Mouse (Mus musculus) midbrain, embryonic 13.5 days (tissue): ENCODE measurements at regions not wholly inside any gene's neighbourhood (a gene's known extent, or its start where the extent isn't known, plus 50 kb on each side); places are given as distances from the start of the nearest gene placed in this dataset.

Experiments
- ATAC-seq: fragments of 200-750 bp; cut with Nextera tagmentation; 2 replicates; pipeline ENCODE4 v1.8.0; 2017; ENCODE audit warnings: mild to moderate bottlenecking, moderate TSS enrichment, moderate library complexity
- H3K27ac ChIP-seq: fragments of 300-500 bp; sonication (generic); 2 replicates; pipeline ENCODE4 v1.5.1; 2015; ENCODE audit warnings: inconsistent platforms, mild to moderate bottlenecking, moderate library complexity
- H3K27me3 ChIP-seq: fragments of 300-500 bp; sonication (generic); 2 replicates; pipeline ENCODE4 v1.6.1; 2015; ENCODE audit warnings: mild to moderate bottlenecking, inconsistent platforms
- H3K36me3 ChIP-seq: fragments of 300-500 bp; sonication (generic); 2 replicates; pipeline ENCODE4 v1.6.1; 2015; ENCODE audit warnings: mild to moderate bottlenecking, inconsistent platforms
- H3K4me1 ChIP-seq: fragments of 300-500 bp; sonication (generic); replicated peaks from 2 replicates; pipeline ENCODE4 v1.6.1; 2015; ENCODE audit warnings: inconsistent platforms
- H3K4me2 ChIP-seq: fragments of 300-500 bp; sonication (generic); replicated peaks from 2 replicates; pipeline ENCODE4 v1.6.1; 2015; ENCODE audit warnings: moderate library complexity, mild to moderate bottlenecking, inconsistent platforms
- H3K4me3 ChIP-seq: fragments of 300-500 bp; sonication (generic); replicated peaks from 2 replicates; pipeline ENCODE4 v1.5.1; 2015; ENCODE audit warnings: mild to moderate bottlenecking, inconsistent platforms
- H3K9ac ChIP-seq: fragments of 300-500 bp; sonication (generic); replicated peaks from 2 replicates; pipeline ENCODE4 v1.6.1; 2015; ENCODE audit warnings: mild to moderate bottlenecking, inconsistent platforms
- H3K9me3 ChIP-seq: fragments of 300-500 bp; sonication (generic); 2 replicates; pipeline ENCODE4 v1.6.1; 2016; ENCODE audit warnings: mild to moderate bottlenecking, inconsistent platforms
- WGBS: fragments of 180-500 bp; shearing (Covaris S2); methylation state at CpG from one replicate; pipeline ENCODE4 v1.1.7; 2015; 5-methylcytosine and 5-hydroxymethylcytosine counted together

- no peak overlapping the region for H3K9ac ChIP-seq
- WGBS, result 67% methylated on average over 9 of the region's 9 CpGs
- H3K4me1 ChIP-seq, result peaks cover 25% of the 10 kb centered on the region
- no peak for ATAC-seq
- H3K9me3 ChIP-seq, result no peaks in the 10 kb centered on the region
- H3K27ac ChIP-seq, result no peak overlapping the region
- no peak overlapping the region for H3K4me3 ChIP-seq
- no peaks in the 10 kb centered on the region for H3K36me3 ChIP-seq
- no peaks in the 10 kb centered on the region for H3K27me3 ChIP-seq
- no peak overlapping the region for H3K4me2 ChIP-seq
Observed at GRCm38 (mm10) chr9:43387397-43387796, 76.7 kb downstream of the Trim29 start.

- Histone ChIP-seq H3K36me3 (no peaks in the 10 kb centered on the region), H3K9ac (no peak overlapping the region), H3K9me3 (no peaks in the 10 kb centered on the region), H3K27ac (peak overlapping the region; percentile 47), H3K4me3 (no peak overlapping the region), H3K4me2 (no peak overlapping the region), H3K4me1 (peaks cover 15% of the 10 kb centered on the region), H3K27me3 (no peaks in the 10 kb centered on the region)
- ATAC-seq, result peak; percentile 85
- WGBS, result 8% methylated on average over 9 of the region's 9 CpGs
Observed at GRCm38 (mm10) chr9:43389491-43390083, 78.9 kb downstream of the Trim29 start.

- 84% methylated on average over 6 of the region's 6 CpGs for WGBS
- H3K27me3 ChIP-seq, result no peaks in the 10 kb centered on the region
- ATAC-seq, result no peak
Observed at GRCm38 (mm10) chr9:43392467-43393064, 81.9 kb downstream of the Trim29 start.

GRCm38 (mm10) chr9:43394204-43394603 lies 83.6 kb downstream of the Trim29 start:
- H3K36me3 ChIP-seq, result no peaks in the 10 kb centered on the region
- no peak overlapping the region for H3K27ac ChIP-seq
- no peak overlapping the region for H3K4me3 ChIP-seq
- no peaks in the 10 kb centered on the region for H3K9me3 ChIP-seq
- no peak overlapping the region for H3K9ac ChIP-seq
- WGBS, result 36% methylated on average over 5 of the region's 5 CpGs
- peaks cover 10% of the 10 kb centered on the region for H3K4me1 ChIP-seq
- no peak overlapping the region for H3K4me2 ChIP-seq
- H3K27me3 ChIP-seq, result no peaks in the 10 kb centered on the region
- no peak; the same call in 1 of the 2 replicates for ATAC-seq

More at GRCm38 (mm10) chr9:43392467-43393064, 81.9 kb downstream of the Trim29 start:
- Histone ChIP-seq H3K27ac (no peak overlapping the region), H3K9me3 (no peaks in the 10 kb centered on the region), H3K4me3 (no peak overlapping the region), H3K4me2 (no peak overlapping the region), H3K9ac (no peak overlapping the region), H3K4me1 (peaks cover 13% of the 10 kb centered on the region), H3K36me3 (no peaks in the 10 kb centered on the region)

- Histone ChIP-seq H3K4me2 (no peak overlapping the region), H3K9ac (no peak overlapping the region), H3K36me3 (no peaks in the 10 kb centered on the region), H3K9me3 (no peaks in the 10 kb centered on the region), H3K27me3 (no peaks in the 10 kb centered on the region), H3K4me1 (peaks cover under 1% of the 10 kb centered on the region), H3K27ac (no peak overlapping the region), H3K4me3 (no peak overlapping the region)
- no peak for ATAC-seq
- WGBS, result 37% methylated on average over 5 of the region's 5 CpGs
Observed at GRCm38 (mm10) chr9:43395209-43395608, 84.6 kb downstream of the Trim29 start.

GRCm38 (mm10) chr9:43396566-43396965 lies 85.9 kb downstream of the Trim29 start:
- ATAC-seq, result no peak
- H3K36me3 ChIP-seq, result no peaks in the 10 kb centered on the region
- no peaks in the 10 kb centered on the region for H3K27me3 ChIP-seq
- no peaks in the 10 kb centered on the region for H3K9me3 ChIP-seq
- H3K4me1 ChIP-seq, result no peaks in the 10 kb centered on the region
- no peak overlapping the region for H3K4me3 ChIP-seq
- no peak overlapping the region for H3K9ac ChIP-seq
- H3K4me2 ChIP-seq, result no peak overlapping the region
- H3K27ac ChIP-seq, result no peak overlapping the region

- no peak overlapping the region for H3K27ac ChIP-seq
- H3K4me1 ChIP-seq, result no peaks in the 10 kb centered on the region
- H3K27me3 ChIP-seq, result no peaks in the 10 kb centered on the region
- H3K9me3 ChIP-seq, result no peaks in the 10 kb centered on the region
- 79% methylated on average over 6 of the region's 6 CpGs for WGBS
- no peak for ATAC-seq
- H3K9ac ChIP-seq, result no peak overlapping the region
- no peak overlapping the region for H3K4me2 ChIP-seq
- H3K4me3 ChIP-seq, result no peak overlapping the region
- no peaks in the 10 kb centered on the region for H3K36me3 ChIP-seq
Observed at GRCm38 (mm10) chr9:43408493-43408892, 97.8 kb downstream of the Trim29 start.

GRCm38 (mm10) chr9:43412473-43412872 lies 101.8 kb downstream of the Trim29 start:
- no peaks in the 10 kb centered on the region for H3K4me1 ChIP-seq
- no peak overlapping the region for H3K9ac ChIP-seq
- H3K4me2 ChIP-seq, result no peak overlapping the region
- no peaks in the 10 kb centered on the region for H3K9me3 ChIP-seq
- H3K36me3 ChIP-seq, result no peaks in the 10 kb centered on the region
- H3K27ac ChIP-seq, result no peak overlapping the region
- WGBS, result 60% methylated on average over 3 of the region's 3 CpGs
- no peak for ATAC-seq
- H3K27me3 ChIP-seq, result 0 out of 2 replicates have a peak, but pooled peaks cover 9% of the 10 kb centered on the region
- no peak overlapping the region for H3K4me3 ChIP-seq

GRCm38 (mm10) chr9:43419993-43420715 lies 109.5 kb downstream of the Trim29 start:
- peak overlapping the region; percentile 42 for H3K4me2 ChIP-seq
- 9% methylated on average over 17 of the region's 17 CpGs for WGBS
- H3K9ac ChIP-seq, result no peak overlapping the region
- peaks cover 15% of the 10 kb centered on the region for H3K4me1 ChIP-seq
- H3K9me3 ChIP-seq, result no peaks in the 10 kb centered on the region
- 0 out of 2 replicates have a peak overlapping the region, but pooled peaks have one; percentile 20 for H3K27ac ChIP-seq
- peaks cover 12% of the 10 kb centered on the region for H3K27me3 ChIP-seq
- H3K4me3 ChIP-seq, result peak overlapping the region; percentile 12; the same call in 1 of the 2 replicates
- ATAC-seq, result no peak
- no peaks in the 10 kb centered on the region for H3K36me3 ChIP-seq

GRCm38 (mm10) chr9:43427007-43427406 lies 116.4 kb downstream of the Trim29 start:
- no peaks in the 10 kb centered on the region for H3K4me1 ChIP-seq
- no peak for ATAC-seq
- no peak overlapping the region for H3K9ac ChIP-seq
- H3K4me2 ChIP-seq, result no peak overlapping the region
- H3K4me3 ChIP-seq, result no peak overlapping the region
- peaks cover 1% of the 10 kb centered on the region; the same call in 1 of the 2 replicates for H3K27me3 ChIP-seq
- no peaks in the 10 kb centered on the region for H3K36me3 ChIP-seq
- 51% methylated on average over 7 of the region's 7 CpGs for WGBS
- H3K9me3 ChIP-seq, result no peaks in the 10 kb centered on the region
- no peak overlapping the region for H3K27ac ChIP-seq

- no peak for ATAC-seq
- no peaks in the 10 kb centered on the region for H3K9me3 ChIP-seq
- H3K4me3 ChIP-seq, result no peak overlapping the region
- no peak overlapping the region for H3K9ac ChIP-seq
- no peak overlapping the region for H3K4me2 ChIP-seq
- H3K36me3 ChIP-seq, result no peaks in the 10 kb centered on the region
- no peak overlapping the region for H3K27ac ChIP-seq
- 71% methylated on average over 3 of the region's 3 CpGs for WGBS
- H3K27me3 ChIP-seq, result no peaks in the 10 kb centered on the region
- peaks cover 3% of the 10 kb centered on the region; the same call in 1 of the 2 replicates for H3K4me1 ChIP-seq
Observed at GRCm38 (mm10) chr9:43433953-43434352, 123.3 kb downstream of the Trim29 start.

GRCm38 (mm10) chr9:43438476-43438875 lies 127.8 kb downstream of the Trim29 start:
- Histone ChIP-seq H3K4me3 (no peak overlapping the region), H3K27me3 (no peaks in the 10 kb centered on the region), H3K9me3 (no peaks in the 10 kb centered on the region), H3K27ac (no peak overlapping the region), H3K4me2 (no peak overlapping the region), H3K9ac (no peak overlapping the region), H3K4me1 (peaks cover 5% of the 10 kb centered on the region; the same call in 1 of the 2 replicates), H3K36me3 (no peaks in the 10 kb centered on the region)
- no peak for ATAC-seq
- 86% methylated on average over 11 of the region's 11 CpGs for WGBS
